Mouse (Mus musculus): ENCODE data around the gene Cybc1.

- TF ChIP-seq CTCF (IDR thresholded peaks at IDR 0.05; ENCODE audit: control insufficient read depth, insufficient read depth, insufficient replicate concordance, low read depth, low read length) (peak; percentile 42; the same call in 1 of the 2 replicates), POLR2A (IDR thresholded peaks at IDR 0.05; ENCODE audit: control insufficient read depth, low read depth, low read length) (no peak)
Observed at GRCm38 (mm10) chr11:121201436-121202198, 27.5 kb downstream of the Cybc1 start.

Measured in testis, adult 2 months (tissue).